ENCODE assay signal across 27 mouse cellular contexts in genomic region chr11:11555563-11555962, GRCm38 (mm10).
A peak's percentile ranks its signal among the peaks of the same experiment; 100 is the strongest.
DNase-seq lines count a peak whose midpoint lies in the region; ATAC-seq lines count a peak whose summit lies in the region.
"Had no signal": no experiment of that assay in that cellular context is flagged by ENCODE, and none has a peak within 500 bp of the region (broad histone marks: within the 10 kb centered on the region; RNA-seq: fewer than 3 reads in every experiment).

No protein-coding gene starts in this region.

- H3K36me3 ChIP-seq in kidney, embryonic 15.5 days, result no peaks in the 10 kb centered on the region
- H3K36me3 ChIP-seq: heart, embryonic 12.5 days; limb, embryonic 12.5 days; liver, embryonic 15.5 days; neural tube, embryonic 15.5 days; stomach, embryonic 15.5 days had no signal

- WGBS in kidney, embryonic 15.5 days, result 76% methylated on average over 8 of the region's 8 CpGs

- H3K4me3 ChIP-seq in kidney, embryonic 15.5 days (replicated peaks), result no peak overlapping the region
- H3K4me3 ChIP-seq: forebrain, embryonic 13.5 days; heart, embryonic 12.5 days; limb, embryonic 12.5 days; liver, embryonic 15.5 days; neural tube, embryonic 15.5 days; stomach, embryonic 15.5 days had no signal

- H3K27ac ChIP-seq in kidney, embryonic 15.5 days, result no peak overlapping the region
- H3K27ac ChIP-seq: forebrain, embryonic 13.5 days; hindbrain, embryonic 14.5 days; kidney, postnatal 0 days; limb, embryonic 12.5 days; liver, embryonic 15.5 days; neural tube, embryonic 15.5 days; stomach, embryonic 15.5 days had no signal

- H3K9ac ChIP-seq in kidney, embryonic 15.5 days, result no peak overlapping the region
- H3K9ac ChIP-seq: forebrain, embryonic 13.5 days; heart, embryonic 12.5 days; hindbrain, embryonic 14.5 days; limb, embryonic 12.5 days; liver, embryonic 15.5 days; lung, embryonic 14.5 days; neural tube, embryonic 15.5 days; stomach, embryonic 15.5 days had no signal

- peak; percentile 80 for DNase-seq in heart, adult 11 months
- DNase-seq in heart, postnatal 25 days (ENCODE audit: low spot score), result no peak
- peak; percentile 41 for DNase-seq in kidney, adult 9 months
- DNase-seq in brain, adult 2 months (ENCODE audit: low read depth, low spot score), result peak; percentile 12
- peak; percentile 35 for DNase-seq in thymus, postnatal 14 days
- DNase-seq in left cerebral cortex, postnatal 4 days, result no peak
- no peak for DNase-seq in Muller cell, postnatal 12 days (ENCODE audit: inconsistent ontology term)
- DNase-seq: adrenal gland, adult 8-10 months; cerebellum, adult 11 months; cerebellum, adult 9-10 months; cerebellum, postnatal 36 days; gastrocnemius, postnatal 14 days; lung, embryonic 14.5 days; lung, postnatal 14 days; midbrain, embryonic 14.5 days; right cerebral cortex, postnatal 25 days had no signal

- no peaks in the 10 kb centered on the region for H3K9me3 ChIP-seq in kidney, embryonic 15.5 days (replicated peaks)
- H3K9me3 ChIP-seq: forebrain, embryonic 13.5 days; heart, embryonic 12.5 days; limb, embryonic 12.5 days; liver, embryonic 15.5 days; neural tube, embryonic 15.5 days; stomach, embryonic 15.5 days had no signal

- H3K27me3 ChIP-seq in kidney, embryonic 15.5 days, result no peaks in the 10 kb centered on the region
- H3K27me3 ChIP-seq: CH12.LX; forebrain, embryonic 13.5 days; heart, embryonic 12.5 days; liver, embryonic 15.5 days; neural tube, embryonic 15.5 days; stomach, embryonic 15.5 days had no signal

- no peak overlapping the region for H3K4me2 ChIP-seq in kidney, embryonic 15.5 days
- H3K4me2 ChIP-seq: forebrain, embryonic 13.5 days; heart, embryonic 12.5 days; hindbrain, embryonic 14.5 days; limb, embryonic 12.5 days; liver, embryonic 15.5 days; lung, embryonic 14.5 days; neural tube, embryonic 15.5 days; stomach, embryonic 15.5 days had no signal

- no peak for ATAC-seq in kidney, embryonic 15.5 days (replicated peaks; ENCODE audit: low FRiP score)
- ATAC-seq: forebrain, embryonic 13.5 days; inflammation-experienced regulatory T-cells, adult 6 months had no signal

- intact Hi-C loops in heart, postnatal 25 days (cut with DNase I), result loop anchor here (5.0 to 10.0 kb wide), 2 partner anchors 187 to 419 kb away; no protein-coding TSS in a partner anchor
- intact Hi-C loops in left cerebral cortex, postnatal 4 days (cut with DNase I), result no loop called here

- H3K4me1 ChIP-seq in kidney, embryonic 15.5 days, result no peaks in the 10 kb centered on the region
- H3K4me1 ChIP-seq: forebrain, embryonic 13.5 days; heart, embryonic 12.5 days; limb, embryonic 12.5 days; neural tube, embryonic 15.5 days; stomach, embryonic 15.5 days had no signal

Comparison
In these comparisons a context has a peak if more than half of its experiments do, and no peak if none do; other contexts are left out.
1. DNase-seq: peak in heart, adult 11 months (single experiment), kidney, adult 9 months (single experiment), brain, adult 2 months (single experiment) and thymus, postnatal 14 days (single experiment); none in heart, postnatal 25 days (single experiment), left cerebral cortex, postnatal 4 days (single experiment) and Muller cell, postnatal 12 days (single experiment).